Mouse (Mus musculus) testis, postnatal 14 days (tissue): ENCODE measurements around the gene Slc25a53.
"Not testable (repeated sequence)": the region's sequence is repeated elsewhere in the genome, so short reads cannot be mapped to it uniquely, and the experiment has no call there.

Experiments
- DNase-seq: peaks from one replicate; pipeline ENCODE4 v3.0.0; 2021; ENCODE audit warnings: low spot score

Gene Slc25a53

GRCm38 (mm10) chrX:136959688-136960087 is 78.4 kb downstream of the Slc25a53 start:
- DNase-seq = no peak

GRCm38 (mm10) chrX:136958300-136958699 is 79.8 kb downstream of the Slc25a53 start:
- DNase-seq = not testable (repeated sequence)

- peak; percentile 70 for DNase-seq
Measured at GRCm38 (mm10) chrX:136957583-136958279, 80.4 kb downstream of the Slc25a53 start.

- DNase-seq = no peak
Measured at GRCm38 (mm10) chrX:136937985-136938384, 100.1 kb downstream of the Slc25a53 start.
